Mouse (Mus musculus) adrenal gland, postnatal 4 days (tissue): Measurements from ENCODE around the gene Eya2. TPM values are rescaled to one million over a fixed set of nuclear protein-coding genes. Genes with fewer than 3 reads are reported as not detected.
"Not testable (repeated sequence)": the region's sequence is repeated elsewhere in the genome, so short reads cannot be mapped to it uniquely, and the experiment has no call there.

Source experiments
- DNase-seq, 2 experiments: peaks; one replicate each; pipeline ENCODE4 v3.0.0; 2021 to 2022; ENCODE audit warnings: low spot score in 2 of 2, mixed read lengths in 2 of 2
- long read RNA-seq, 2 experiments: library from polyadenylated mRNA; stranded (forward); transcript quantifications; one replicate each; pipeline ENCODE4 v2.0.0; 2021
- total RNA-seq, 2 experiments: library from RNA; stranded (reverse); gene quantifications; 2 replicates each; pipeline ENCODE4 v1.2.3; 2021

Eya2 gene
- total RNA-seq, result 1 to 10 TPM; 4.2 to 6.1 TPM
- long read RNA-seq, experiment 1, partial matches to known transcripts, result 0 of 3 reads
- long read RNA-seq, experiment 1, other reads (novel, unspliced or antisense), result 1 of 3 reads
- long read RNA-seq, experiment 2, partial matches to known transcripts, result 3 of 7 reads
- long read RNA-seq, experiment 2, other reads (novel, unspliced or antisense), result 1 of 7 reads

DNA sequence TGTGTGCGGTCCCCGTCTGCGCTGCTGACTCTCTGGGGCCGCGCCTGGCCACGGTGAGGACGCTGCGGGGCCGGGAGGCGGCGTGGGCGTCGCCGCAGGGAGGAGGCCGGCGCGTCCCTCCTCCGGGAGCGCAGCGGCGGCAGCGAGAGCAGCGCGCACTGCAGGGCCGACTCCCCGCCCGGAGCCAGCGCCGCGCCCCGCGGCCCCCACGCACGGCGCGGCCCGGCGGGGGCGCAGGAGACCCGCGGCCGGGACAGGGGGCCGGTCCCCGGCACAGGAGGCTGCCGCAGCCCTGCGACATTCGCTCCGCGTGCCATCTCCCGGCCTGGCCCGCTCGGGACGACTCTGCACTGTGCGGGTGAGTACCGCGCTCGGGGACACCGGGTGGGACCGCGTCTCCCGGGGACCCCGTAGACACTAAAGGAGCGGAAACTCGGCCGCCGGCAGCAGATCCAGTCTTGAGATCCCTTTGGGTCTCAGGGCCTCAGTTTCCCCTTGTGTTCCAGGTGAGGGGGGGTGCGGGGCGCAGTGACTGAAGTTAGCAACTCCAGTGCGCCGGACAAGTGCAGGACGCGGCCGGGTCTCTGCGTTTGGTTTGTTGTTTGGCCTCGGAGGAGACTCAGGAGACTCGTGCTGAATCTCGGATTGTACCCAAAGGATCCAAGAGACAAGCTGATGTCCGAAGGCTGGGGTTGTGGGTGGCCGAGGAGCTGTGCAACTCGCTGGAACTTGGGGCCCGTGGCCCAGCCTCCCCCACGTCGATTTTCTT is at the start of gene Eya2:
Gene Eya2, plus strand, starts transcription at position 126 of the 769 bp plus-strand sequence.
- DNase-seq, result no peak

DNA sequence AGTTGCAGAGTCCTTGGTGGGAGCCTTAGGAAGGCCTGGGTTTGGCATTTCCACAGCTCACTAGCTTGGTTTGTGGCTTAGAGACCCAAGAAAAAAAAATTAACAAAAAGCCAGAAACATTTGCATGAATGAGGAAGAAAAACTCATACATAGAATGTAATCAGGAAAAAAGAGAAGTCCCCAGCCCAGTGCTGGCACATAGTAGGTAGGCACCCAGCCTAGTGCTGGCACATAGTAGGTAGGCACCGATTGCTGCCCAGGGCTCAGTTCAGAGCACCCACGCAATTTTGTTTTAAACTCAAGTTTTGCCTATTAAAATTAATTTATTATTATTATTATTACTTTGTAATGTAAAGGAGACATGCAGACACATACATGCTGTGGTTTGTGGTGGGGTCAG is 49.1 kb upstream of the Eya2 start:
- DNase-seq, result no peak

DNA sequence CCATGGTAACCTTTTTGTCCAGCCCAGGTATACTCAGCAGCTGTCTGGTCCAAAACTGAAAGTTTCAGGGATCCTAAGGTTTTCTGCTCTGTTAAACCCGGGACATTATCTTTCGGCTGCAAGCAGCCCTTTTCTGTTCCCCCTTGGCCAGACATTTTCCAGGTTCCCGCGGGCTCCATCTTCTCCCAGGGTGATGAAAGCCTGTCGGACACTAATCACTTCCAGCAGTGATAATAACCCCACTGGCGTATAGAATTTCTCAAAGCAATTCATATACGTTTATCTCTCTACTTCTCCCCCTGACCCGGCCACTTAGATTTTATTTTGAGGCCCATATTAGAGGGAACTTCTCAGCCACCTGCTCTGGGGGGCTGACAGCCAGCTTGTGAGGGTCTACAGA is 48.5 kb upstream of the Eya2 start:
- no peak for DNase-seq

DNA sequence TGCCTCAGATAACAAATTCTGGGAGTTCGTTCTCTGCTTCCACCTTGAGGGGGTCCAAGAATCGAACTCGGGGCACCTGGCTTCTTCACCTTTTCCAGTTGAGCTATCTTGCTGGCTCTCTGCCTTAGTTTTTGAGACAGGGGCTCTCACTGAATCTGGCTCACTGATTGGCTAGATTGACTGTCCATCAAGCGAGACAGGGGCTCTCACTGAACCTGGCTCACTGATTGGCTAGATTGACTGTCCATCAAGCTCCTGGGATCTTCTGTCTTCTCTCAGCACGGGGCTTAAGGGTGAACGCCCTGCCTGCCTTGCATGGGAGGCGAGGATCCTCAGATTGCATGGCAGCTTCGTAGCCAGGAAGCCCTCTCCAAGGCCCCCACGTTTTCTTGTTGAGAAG is 47.4 kb upstream of the Eya2 start:
- DNase-seq, result no peak

DNA sequence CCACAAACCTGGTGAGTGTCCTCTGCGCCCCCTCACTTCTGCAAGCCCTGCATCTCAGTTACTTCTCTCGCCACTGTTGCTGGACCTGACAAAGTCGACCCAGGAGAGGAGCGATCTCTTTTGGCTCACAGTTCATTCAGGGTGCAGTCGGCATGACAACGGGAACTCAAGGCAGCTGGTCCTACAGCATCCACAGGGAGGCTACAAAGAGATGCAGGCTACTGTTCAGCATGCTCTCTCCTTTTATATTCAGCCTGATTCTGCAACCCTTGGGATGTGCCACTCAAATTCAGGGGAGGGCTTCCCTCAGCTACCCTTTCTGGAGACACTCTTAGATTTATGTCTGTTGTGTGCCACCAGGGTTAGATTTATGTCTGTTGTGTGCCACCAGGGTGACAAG is 46.2 kb upstream of the Eya2 start:
- DNase-seq, result no peak

DNA sequence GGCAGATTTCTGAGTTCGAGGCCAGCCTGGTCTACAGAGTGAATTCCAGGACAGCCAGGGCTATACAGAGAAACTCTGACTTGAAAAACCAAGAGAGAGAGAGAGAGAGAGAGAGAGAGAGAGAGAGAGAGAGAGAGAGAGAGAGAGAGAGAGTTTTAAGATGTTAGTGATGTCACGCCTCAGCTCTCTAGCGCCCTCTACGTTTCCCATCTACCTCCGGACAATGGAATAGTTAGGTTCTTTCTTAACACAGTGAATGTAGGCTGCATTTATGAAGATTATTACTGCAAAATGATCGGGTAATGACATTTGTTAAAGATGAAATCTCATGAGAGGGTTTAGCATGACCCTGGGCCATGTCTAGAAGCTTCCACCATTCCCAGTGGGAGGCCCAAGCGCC is 44.4 kb upstream of the Eya2 start:
- not testable (repeated sequence) for DNase-seq

DNA sequence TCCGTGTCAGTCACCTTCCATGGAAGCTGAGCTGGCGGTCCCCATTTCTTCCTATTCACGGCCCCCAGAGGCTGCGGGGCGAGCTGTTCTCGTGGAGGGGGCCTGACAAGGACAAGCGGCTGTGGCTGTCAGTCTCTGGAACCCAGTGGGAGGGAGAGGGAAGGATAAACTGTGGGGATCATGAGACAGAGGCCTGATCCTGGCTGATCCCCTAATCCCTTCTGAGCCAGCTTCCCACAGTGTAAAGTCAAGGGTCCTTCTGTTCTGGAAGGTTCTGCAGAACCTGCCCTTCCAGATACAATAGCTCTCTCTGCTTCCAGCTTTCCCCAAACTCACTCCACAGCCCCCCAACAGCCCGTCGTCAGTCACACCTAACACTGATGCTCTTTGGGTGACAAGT is 40.8 kb upstream of the Eya2 start:
- no peak for DNase-seq

DNA sequence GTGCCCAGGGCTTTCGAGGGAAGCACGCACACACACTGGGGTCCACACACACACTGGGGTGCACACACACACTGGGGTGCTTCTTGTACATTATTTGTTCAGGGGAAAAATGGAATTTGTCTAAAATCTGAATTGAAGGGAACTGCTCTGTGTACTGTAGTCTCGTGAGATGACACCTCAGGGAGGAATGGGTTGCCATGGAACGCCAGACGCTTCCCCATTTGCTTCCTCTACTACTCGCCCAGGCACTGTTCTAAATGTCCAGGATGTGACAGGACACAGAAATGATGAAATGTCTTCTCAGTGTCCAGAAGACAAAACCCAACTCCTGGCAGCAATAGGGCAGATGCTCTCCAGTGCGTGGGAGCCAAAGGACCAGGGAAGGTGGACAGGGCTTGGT is 37.6 kb upstream of the Eya2 start:
- no peak for DNase-seq

DNA sequence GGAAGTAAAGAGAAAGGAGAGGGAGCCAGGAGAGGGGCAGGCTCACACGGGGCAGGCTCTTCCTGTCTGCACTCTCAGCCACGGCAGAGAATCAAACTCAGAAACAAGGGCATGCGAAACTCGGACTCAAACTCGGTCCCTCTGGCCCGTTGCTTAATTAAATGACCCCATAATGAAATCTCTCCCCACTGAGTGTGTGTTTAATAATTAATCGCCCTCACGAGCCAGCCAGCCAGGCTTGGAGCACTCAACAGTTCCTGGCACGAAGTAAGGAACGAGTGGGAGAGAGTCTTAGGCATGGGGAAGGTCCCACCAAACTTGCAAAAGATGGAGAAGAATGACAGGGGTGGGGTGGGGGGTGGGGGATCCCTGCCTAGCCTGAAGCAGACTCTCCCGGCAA is 35.9 kb upstream of the Eya2 start:
- DNase-seq, result no peak

DNA sequence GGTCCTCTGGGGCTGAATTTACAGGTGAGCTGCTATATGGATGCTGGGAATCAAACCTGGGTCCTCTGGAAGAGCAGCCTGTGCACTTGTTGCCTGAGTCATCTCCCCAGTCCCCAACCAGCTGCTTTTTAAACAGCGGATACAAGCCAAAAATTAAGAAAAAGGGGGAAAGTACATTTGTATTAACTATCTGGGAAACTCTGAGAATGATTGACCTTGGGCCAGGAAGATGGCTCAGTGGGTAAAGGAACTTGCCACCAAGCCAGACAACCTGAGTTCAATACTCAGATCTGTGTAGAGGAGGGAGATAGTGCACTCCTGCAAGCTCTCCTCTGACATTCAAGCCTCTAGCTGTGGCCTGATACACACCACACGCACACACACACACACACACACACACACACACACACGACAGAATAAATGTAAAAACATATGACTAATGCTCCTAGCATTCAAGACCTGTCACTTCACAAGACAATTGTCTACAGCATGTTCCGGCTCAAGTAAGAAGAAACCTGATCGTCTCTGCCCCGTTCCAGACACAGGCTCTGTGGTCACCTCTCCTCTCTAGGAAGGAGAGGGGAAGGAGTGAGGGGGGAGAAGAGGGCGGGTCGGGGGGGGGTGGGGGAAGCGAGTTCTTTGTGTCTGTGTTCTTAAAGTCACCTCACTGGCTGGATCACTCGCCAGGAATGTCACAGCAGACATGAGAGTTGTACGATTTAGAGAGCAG is 35.2 kb upstream of the Eya2 start:
- no peak for DNase-seq

DNA sequence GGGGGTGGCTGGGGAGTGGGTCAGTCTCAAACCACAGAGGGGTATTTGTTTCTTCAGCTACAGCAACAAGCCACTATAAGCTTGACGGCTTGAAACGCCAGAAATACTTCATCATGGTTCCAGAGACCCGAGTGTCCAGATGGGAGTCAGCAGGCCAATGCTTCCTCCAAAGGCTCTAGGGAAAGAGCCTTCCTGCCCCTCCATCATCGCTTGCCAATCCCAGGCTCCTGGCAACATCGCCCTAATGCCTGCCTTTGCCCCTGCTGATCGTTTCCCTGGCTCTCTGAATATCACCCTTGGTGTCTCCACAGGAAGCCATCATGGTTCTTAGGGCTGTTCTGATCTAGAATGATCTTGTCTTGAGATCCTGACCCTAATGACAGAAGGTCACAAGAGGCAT is 33.0 kb upstream of the Eya2 start:
- no peak for DNase-seq

DNA sequence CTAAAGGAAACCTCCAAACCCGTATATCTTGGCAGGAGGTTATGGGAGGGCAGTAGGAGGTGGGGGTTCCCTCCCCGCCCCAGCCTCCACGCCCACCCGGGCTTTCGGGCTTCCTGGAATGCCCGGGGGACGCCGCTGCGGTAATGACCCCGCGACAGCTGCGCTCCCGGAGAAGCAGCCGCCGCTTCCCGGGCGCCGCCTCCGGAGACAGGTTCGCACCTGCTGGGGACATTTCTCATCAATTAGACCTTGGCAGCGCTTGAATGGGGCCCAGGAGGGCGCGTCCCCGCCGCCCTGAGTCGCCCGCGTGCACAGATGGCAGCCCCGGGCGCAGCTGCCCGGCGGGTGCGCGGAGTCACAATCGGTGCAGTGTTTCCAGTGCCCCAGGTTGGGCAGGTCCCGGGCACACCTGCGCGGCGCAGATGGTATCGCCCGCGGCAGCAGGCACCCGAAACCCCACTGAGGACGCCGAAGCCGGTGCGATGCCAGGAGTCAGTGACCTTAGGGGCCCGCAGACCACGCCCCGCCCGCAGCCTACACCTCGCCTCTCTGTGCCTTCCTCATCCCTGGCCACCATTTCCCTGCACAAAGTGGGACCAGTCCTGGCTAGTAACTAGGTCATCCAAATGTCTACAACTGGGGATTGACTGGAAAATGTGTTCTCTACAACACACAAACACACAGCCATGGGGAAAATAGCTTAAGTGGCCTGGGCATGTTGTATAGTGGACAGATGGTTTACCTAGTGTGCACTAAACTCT is 31.4 kb upstream of the Eya2 start:
- no peak for DNase-seq

DNA sequence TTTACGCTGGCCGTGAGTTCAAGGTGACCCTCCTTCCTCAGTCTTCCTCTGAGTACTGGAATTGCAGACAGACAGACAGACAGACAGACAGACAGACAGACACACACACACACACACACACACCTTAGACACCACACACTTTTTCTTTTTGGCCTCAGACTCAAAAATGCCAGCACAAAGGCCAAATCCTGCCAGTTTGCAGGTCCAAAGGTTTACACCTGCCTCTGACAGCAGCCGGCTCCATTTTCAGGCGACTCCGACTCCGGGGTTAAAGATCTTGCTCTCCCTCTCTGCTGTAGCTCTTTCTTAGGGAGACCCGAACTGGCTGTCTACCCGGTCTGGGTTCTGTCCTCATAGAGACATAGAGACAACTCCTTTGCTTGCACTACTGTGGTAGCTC is 30.7 kb upstream of the Eya2 start:
- no peak for DNase-seq

DNA sequence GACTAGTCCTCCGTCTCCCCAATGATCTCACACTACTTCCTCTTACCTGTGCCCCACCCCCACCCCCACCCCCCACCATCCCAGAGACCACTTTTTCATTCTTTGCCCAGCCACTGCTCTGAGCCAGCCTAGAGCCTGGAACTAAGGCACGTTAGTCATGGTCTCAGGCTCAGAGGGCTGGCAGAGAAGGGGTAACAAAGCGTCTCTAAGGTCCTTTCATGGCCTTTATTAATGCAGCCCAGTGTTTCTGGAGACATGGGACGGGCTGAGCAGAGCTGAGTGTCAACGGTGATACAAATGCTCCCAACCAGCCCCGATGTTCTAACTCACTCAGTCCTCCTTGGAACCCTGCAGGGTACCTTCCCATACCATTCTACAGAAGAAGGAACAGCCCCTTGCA is 30.2 kb upstream of the Eya2 start:
- DNase-seq, result no peak

DNA sequence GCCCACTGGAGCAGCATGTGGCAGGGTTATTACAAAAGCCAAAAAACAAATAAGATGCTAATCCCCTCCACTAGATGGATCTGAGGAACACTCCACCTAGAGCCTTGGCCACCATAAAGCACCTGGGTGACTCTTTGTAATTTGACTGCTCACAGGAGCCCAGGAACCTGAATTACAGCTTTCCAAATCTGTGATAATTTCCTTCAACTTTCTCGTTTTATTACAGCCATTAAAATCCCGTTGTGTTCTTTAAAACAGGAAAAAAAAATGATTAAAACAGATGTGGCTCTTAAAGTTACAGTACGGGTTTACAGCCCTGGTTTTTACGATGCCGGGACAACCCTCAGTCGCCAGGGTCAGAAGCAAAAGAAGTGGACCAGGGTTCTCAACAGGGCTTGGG is 27.9 kb upstream of the Eya2 start:
- DNase-seq, result no peak

DNA sequence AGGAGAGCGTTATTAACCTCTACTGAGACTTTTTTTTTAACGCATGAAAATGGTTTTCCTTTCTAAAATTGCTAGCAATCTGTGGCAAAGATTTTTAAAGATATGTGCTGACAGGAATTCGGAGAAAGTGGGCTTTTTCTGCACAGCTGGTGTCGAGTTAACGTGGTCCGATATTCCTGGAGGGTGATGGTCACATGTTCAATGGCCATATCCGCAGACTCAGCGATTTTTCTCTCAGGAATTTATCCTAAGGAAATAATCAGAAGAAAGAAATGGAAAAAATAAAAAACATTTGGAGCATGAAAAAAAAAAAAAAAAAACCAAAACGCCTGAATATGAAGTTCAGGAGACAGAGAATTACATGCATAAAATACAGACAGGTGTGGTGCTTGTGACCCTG is 27.0 kb upstream of the Eya2 start:
- DNase-seq, result no peak

DNA sequence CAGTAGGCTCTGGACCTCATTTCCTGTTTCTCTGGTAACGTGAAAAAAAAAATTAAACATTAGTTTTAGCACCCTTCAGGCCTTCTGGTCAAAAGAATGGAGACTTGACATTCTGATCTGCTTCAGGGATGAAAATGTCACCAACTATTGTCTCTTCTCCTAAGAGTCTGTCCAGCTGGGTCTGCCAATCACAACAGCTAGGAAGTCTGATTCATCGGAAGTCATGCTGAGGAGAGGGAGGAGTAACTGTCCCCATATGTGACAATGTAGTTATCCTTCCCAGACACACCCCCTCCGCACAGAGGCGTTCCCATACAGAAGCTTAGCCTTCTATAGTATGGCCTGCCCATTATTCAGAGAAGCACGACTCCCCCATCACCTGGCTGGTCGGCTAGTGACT is 25.9 kb upstream of the Eya2 start:
- no peak for DNase-seq

DNA sequence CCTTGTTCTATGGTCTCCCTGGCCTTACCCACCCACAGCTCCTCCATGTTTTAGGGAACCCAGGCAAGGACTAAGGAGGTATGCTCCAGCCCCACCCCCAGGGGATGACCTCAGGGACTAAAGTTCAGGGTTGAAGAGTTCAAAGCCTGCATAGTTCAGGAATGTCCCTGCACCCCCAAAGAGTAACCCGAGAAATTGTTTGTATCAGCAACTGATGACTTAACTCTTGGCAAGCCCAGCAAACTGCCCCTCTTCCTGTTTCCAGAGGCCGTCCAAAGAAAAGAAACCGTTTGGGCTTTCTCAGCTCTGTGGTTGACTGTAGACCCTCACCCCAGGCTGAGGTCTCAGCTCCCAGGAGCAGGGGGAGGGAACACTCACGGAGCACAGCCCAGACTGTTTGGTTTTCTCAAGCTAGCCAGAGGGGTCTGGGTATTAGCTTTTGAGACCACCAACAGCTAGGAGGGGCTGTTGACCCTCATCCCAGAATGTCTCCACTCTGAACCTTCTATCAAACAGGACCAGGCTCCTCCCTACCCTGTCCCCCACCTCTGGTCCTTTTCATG is 23.5 kb upstream of the Eya2 start:
- DNase-seq, result no peak

DNA sequence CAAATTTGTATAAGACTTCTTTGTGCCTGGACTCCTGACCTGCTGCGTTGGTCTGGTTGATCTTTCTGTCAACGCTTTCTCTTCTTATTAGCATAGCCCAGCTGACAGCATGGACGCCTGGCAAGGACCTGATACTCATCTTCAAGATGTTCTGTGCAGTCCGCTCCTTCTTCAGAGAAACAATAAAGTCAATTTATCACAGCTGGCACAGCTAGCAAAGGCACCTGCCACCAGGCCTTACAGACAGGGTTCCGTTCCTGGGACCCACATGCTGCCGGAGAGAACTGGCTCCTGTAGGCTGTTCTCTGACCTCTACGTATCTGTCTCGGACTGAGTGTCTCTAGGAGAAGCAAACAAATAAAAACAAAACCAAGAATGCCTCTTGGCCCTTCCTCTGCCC is 11.8 kb upstream of the Eya2 start:
- no peak for DNase-seq

DNA sequence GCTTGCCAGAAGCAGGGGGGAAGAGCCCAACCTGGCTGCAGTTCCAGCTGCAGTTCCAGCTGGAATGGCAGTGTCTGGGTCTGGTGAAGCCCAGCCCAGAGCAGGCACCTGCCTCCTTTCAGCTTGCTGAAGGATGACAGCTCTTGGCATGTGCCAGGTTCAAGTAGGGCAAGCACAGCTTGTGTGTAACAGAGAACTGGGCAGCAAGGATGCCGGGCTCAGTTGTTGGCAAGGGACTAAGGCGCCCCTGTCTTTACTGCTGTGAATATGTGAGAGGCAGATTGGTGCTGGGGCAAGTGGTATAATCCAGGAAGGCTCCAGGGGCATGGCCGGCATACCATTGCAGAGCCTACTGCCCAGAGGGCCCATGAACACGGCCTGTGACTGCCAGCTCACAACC is 11.3 kb upstream of the Eya2 start:
- no peak for DNase-seq

DNA sequence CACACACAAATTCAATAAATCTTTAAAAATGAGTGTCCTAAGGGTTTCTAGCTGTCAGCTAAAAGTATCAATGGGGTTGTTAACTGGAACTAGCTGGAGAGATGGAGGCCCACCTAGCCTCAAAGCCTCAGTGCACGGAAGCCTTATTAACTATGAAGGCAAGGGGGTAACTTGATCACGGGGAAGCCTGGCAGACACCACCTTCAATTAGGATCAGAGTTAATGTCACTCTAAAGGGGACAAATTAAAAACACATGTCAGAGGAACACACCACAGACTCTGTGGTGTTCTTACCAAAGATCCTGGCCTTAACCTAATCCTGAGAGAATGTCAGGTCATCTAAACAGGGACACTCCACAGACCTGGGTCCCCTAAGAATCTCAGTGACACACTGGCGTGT is 10.3 kb upstream of the Eya2 start:
- DNase-seq, result no peak

DNA sequence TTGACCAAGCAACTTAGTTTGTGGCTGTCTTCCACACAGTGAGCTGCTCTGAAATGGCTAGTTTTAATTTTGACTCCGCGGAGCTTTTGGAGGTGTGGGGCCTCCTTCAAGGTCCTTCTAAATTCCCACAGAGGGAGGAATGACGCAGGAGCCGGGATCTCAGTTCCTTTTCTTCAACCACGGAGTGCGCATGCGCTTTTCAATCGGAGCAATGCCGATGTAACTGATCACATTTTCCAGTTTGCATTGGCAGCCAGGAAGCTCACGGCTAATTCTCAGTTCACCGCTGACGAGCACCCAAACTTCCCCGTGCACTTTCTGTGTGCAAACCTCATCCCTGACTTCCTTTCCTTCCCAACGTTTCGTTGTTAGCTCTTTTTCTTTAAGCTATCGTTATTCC is 4.1 kb upstream of the Eya2 start:
- no peak for DNase-seq
